Mouse (Mus musculus): ENCODE data around the gene Mpdu1. TPM values are rescaled to one million over a fixed set of nuclear protein-coding genes. Genes with fewer than 3 reads are reported as not detected.
A peak's percentile ranks its signal among the peaks of the same experiment; 100 is the strongest.

Gene Mpdu1
- polyA plus RNA-seq, 1 experiment: 39.1 TPM

GRCm38 (mm10) chr11:69708614-69709265 lies 46.3 kb upstream of the Mpdu1 start:
- H3K36me3 ChIP-seq (ENCODE audit: control insufficient read depth, insufficient read depth): no peaks in the 10 kb centered on the region
- H3K27me3 ChIP-seq (ENCODE audit: control insufficient read depth, insufficient read depth, insufficient read length): no peaks in the 10 kb centered on the region
- no peak overlapping the region for H3ac ChIP-seq (ENCODE audit: control insufficient read depth, insufficient read length)
- no peak overlapping the region for H3K4me3 ChIP-seq
- H3K4me2 ChIP-seq (ENCODE audit: low read depth): no peak overlapping the region
- H3K79me2 ChIP-seq (ENCODE audit: control insufficient read depth, insufficient read depth): no peaks in the 10 kb centered on the region
- TF ChIP-seq POLR2AphosphoS2 (IDR thresholded peaks at IDR 0.05; ENCODE audit: insufficient read length, low read depth): no peak
- no peak for TF ChIP-seq MYOD1 (IDR thresholded peaks at IDR 0.05; ENCODE audit: control insufficient read depth in 1 of 3, insufficient read length in 2 of 3, low read depth in 2 of 3)
- TF ChIP-seq POLR2A (IDR thresholded peaks at IDR 0.05; ENCODE audit: insufficient read length, low read depth): no peak
- TF ChIP-seq E2F4 (IDR thresholded peaks at IDR 0.05; ENCODE audit: insufficient read depth): no peak
- no peak for TF ChIP-seq USF1 (IDR thresholded peaks at IDR 0.05; ENCODE audit: low read depth)
- TF ChIP-seq TCF3 (IDR thresholded peaks at IDR 0.05; ENCODE audit: insufficient read length, low read depth): no peak
- TF ChIP-seq CEBPB (IDR thresholded peaks at IDR 0.05; ENCODE audit: insufficient read depth, poor library complexity, severe bottlenecking): no peak
- no peak for TF ChIP-seq REST (IDR thresholded peaks at IDR 0.05; ENCODE audit: insufficient read depth, insufficient read length)
- TF ChIP-seq MYOG (IDR thresholded peaks at IDR 0.05; ENCODE audit: control insufficient read depth in 1 of 3, insufficient read depth in 1 of 3, insufficient read length in 2 of 3, low read depth in 2 of 3): no peak
- no peak for TF ChIP-seq TCF12 (IDR thresholded peaks at IDR 0.05; ENCODE audit: insufficient read depth, poor library complexity, severe bottlenecking)
- no peak for TF ChIP-seq SRF (IDR thresholded peaks at IDR 0.05; ENCODE audit: control insufficient read depth, insufficient read length, low read depth)
- TF ChIP-seq MAX (IDR thresholded peaks at IDR 0.05; ENCODE audit: low read depth): no peak

- TF ChIP-seq MYOD1 (IDR thresholded peaks at IDR 0.05; ENCODE audit: control insufficient read depth in 1 of 3, insufficient read length in 2 of 3, low read depth in 2 of 3) (no peak), E2F4 (IDR thresholded peaks at IDR 0.05; ENCODE audit: insufficient read depth) (no peak), POLR2AphosphoS2 (IDR thresholded peaks at IDR 0.05; ENCODE audit: insufficient read length, low read depth) (no peak), MAX (IDR thresholded peaks at IDR 0.05; ENCODE audit: low read depth) (no peak), MYOG (IDR thresholded peaks at IDR 0.05; ENCODE audit: control insufficient read depth in 1 of 3, insufficient read depth in 1 of 3, insufficient read length in 2 of 3, low read depth in 2 of 3) (no peak), TCF12 (IDR thresholded peaks at IDR 0.05; ENCODE audit: insufficient read depth, poor library complexity, severe bottlenecking) (no peak), USF1 (IDR thresholded peaks at IDR 0.05; ENCODE audit: low read depth) (no peak), POLR2A (IDR thresholded peaks at IDR 0.05; ENCODE audit: insufficient read length, low read depth) (no peak)
Measured at GRCm38 (mm10) chr11:69707873-69708381, 45.5 kb upstream of the Mpdu1 start.

GRCm38 (mm10) chr11:69707480-69707847 lies 45.0 kb upstream of the Mpdu1 start:
- H3K4me2 ChIP-seq (ENCODE audit: low read depth): no peak overlapping the region
- no peaks in the 10 kb centered on the region for H3K36me3 ChIP-seq (ENCODE audit: control insufficient read depth, insufficient read depth)
- TF ChIP-seq TCF3 (IDR thresholded peaks at IDR 0.05; ENCODE audit: insufficient read length, low read depth) (no peak), SRF (IDR thresholded peaks at IDR 0.05; ENCODE audit: control insufficient read depth, insufficient read length, low read depth) (no peak), USF1 (IDR thresholded peaks at IDR 0.05; ENCODE audit: low read depth) (no peak), MYOG (IDR thresholded peaks at IDR 0.05; ENCODE audit: control insufficient read depth in 1 of 3, insufficient read depth in 1 of 3, insufficient read length in 2 of 3, low read depth in 2 of 3) (no peak), TCF12 (IDR thresholded peaks at IDR 0.05; ENCODE audit: insufficient read depth, poor library complexity, severe bottlenecking) (no peak), MYOD1 (IDR thresholded peaks at IDR 0.05; ENCODE audit: control insufficient read depth in 1 of 3, insufficient read length in 2 of 3, low read depth in 2 of 3) (no peak), POLR2A (IDR thresholded peaks at IDR 0.05; ENCODE audit: insufficient read length, low read depth) (no peak), E2F4 (IDR thresholded peaks at IDR 0.05; ENCODE audit: insufficient read depth) (no peak), REST (IDR thresholded peaks at IDR 0.05; ENCODE audit: insufficient read depth, insufficient read length) (no peak)
- no peaks in the 10 kb centered on the region for H3K27me3 ChIP-seq (ENCODE audit: control insufficient read depth, insufficient read depth, insufficient read length)
- no peak overlapping the region for H3K4me3 ChIP-seq
- H3ac ChIP-seq (ENCODE audit: control insufficient read depth, insufficient read length): no peak overlapping the region
- no peaks in the 10 kb centered on the region for H3K79me2 ChIP-seq (ENCODE audit: control insufficient read depth, insufficient read depth)

More at GRCm38 (mm10) chr11:69707873-69708381, 45.5 kb upstream of the Mpdu1 start:
- Histone ChIP-seq H3K36me3 (ENCODE audit: control insufficient read depth, insufficient read depth) (no peaks in the 10 kb centered on the region), H3K4me2 (ENCODE audit: low read depth) (no peak overlapping the region), H3K27me3 (ENCODE audit: control insufficient read depth, insufficient read depth, insufficient read length) (no peaks in the 10 kb centered on the region), H3K79me2 (ENCODE audit: control insufficient read depth, insufficient read depth) (no peaks in the 10 kb centered on the region), H3ac (ENCODE audit: control insufficient read depth, insufficient read length) (no peak overlapping the region), H3K4me3 (no peak overlapping the region)

- Histone ChIP-seq H3ac (ENCODE audit: control insufficient read depth, insufficient read length) (no peak overlapping the region), H3K36me3 (ENCODE audit: control insufficient read depth, insufficient read depth) (no peaks in the 10 kb centered on the region), H3K4me2 (ENCODE audit: low read depth) (no peak overlapping the region), H3K4me3 (no peak overlapping the region), H3K27me3 (ENCODE audit: control insufficient read depth, insufficient read depth, insufficient read length) (no peaks in the 10 kb centered on the region), H3K79me2 (ENCODE audit: control insufficient read depth, insufficient read depth) (no peaks in the 10 kb centered on the region)
- TF ChIP-seq MYOD1 (IDR thresholded peaks at IDR 0.05; ENCODE audit: control insufficient read depth in 1 of 3, insufficient read length in 2 of 3, low read depth in 2 of 3) (no peak), MYOG (IDR thresholded peaks at IDR 0.05; ENCODE audit: control insufficient read depth in 1 of 3, insufficient read depth in 1 of 3, insufficient read length in 2 of 3, low read depth in 2 of 3) (peak in 1 of 3 experiments; percentile 20)
Measured at GRCm38 (mm10) chr11:69706775-69707479, 44.5 kb upstream of the Mpdu1 start.

Data from myocyte (in vitro differentiated cells).